Mouse (Mus musculus) retina, postnatal 7 days (tissue): ENCODE results near the gene Hpse2.

ENCODE experiments used
- DNase-seq: peaks from one replicate; pipeline ENCODE4 v3.0.0-alpha.2; 2012; ENCODE audit warnings: low read depth, low spot score

Hpse2 gene

DNA sequence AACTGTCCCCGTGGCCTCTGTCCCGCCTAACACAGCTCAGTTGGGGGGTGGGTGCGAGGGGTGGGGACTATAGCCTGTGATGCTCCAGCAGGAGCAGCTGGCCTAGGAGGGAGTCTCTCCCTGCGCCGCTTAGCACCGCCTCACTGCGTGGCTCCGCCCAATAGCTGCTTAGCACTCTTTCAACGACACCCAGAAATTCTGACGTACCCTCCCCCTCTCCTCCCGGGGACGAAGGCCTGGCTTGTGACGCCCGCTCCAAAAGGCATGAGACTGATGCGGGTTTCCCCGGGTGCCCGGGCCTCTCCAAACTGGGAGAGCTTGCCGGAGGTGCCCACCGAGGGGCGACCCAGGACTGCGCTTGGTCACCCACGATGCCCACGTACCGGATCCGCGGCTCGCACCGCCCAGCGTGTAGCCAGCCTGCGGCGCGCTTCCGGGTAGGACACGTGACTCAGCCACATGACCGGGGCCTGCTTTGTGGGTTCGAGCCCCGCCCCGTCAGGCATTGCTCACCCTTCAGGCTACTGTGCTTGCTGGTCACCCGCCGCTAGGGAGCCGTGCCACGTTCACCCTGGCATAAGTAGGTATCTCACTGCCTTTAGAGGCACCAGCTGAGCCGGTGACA is 608.5 kb downstream of the Hpse2 start, which contains the start of gene Hps1:
Hps1 (minus strand) TSS at position 448 of the 625 bp plus-strand sequence.
- DNase-seq: peak; percentile 63

- DNase-seq: no peak
Measured at GRCm38 (mm10) chr19:42777801-42778200, 610.4 kb downstream of the Hpse2 start.

DNA sequence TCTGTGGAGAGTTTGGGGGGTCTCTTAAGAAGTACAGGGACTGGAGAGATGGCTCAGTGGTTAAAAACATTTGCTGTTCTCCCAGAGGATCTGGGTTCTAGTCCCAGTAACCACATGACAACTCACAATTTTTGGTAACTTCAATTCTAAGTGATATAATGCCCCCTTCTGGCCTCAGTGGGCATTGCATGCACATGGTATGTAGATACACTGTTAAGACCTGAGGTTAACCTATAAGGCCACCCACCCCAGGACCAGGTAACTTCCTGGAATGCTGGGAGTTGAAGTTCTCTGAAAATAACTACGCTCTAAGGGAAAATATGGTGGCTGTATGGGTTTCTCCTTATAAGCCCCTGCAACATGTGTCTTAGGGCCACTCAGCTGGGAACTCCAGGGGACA is 611.3 kb downstream of the Hpse2 start:
- DNase-seq: no peak

DNA sequence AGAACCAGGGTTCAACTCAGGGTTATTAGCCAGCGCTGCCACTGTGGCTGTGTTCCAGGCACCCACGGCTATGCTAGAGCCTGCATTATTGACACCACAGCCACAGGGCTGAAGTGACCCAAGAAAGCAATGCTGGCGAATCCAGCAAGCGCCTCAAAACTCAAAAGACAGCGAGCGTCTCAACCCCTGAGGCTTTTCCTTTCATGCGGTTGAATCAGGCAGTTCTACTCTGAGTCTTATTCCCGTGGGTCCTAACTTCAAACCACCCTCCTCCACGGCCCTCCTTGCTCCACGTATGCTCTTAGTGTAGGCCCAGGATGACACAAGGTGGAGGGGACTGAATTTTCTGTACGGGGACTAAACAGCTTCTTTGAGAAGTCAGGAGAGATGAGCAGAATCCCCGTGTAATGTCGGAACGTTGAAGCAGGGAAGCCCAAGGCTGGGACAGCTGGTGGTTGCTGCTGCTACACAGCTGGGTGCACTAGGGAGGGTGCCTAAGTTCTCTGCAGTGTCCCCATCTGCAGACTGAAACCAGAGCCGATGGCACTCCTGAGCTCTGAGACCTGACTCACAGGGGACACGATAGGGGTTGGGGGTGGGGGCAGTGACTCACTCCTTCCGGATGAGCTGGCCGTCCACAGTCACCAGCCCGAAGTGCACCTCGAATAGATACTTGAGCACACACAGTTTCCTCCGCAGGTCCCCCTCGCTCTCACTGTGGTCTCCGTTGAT is 617.8 kb downstream of the Hpse2 start:
- no peak for DNase-seq

- DNase-seq: no peak
Measured at GRCm38 (mm10) chr19:42769648-42770047, 618.5 kb downstream of the Hpse2 start.

DNA sequence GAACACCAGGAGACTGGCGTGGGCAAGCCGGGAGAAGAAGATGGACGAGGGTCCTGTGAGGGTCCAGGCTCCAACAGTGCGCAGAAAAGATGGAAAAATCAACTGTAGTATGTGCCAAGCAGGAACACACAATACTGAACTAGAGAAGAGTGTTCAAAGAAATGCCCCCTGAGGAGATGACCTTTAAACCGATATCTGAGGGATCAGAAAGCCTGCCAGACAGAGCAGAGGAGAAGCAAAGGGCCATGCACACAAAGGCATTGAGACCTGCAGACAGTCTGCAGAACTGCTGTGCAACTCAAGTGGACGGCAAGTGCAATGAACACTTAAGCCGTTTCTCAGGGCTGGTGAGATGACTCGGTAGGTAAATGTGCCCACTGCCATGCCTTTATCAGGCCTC is 620.8 kb downstream of the Hpse2 start:
- DNase-seq: no peak

- no peak for DNase-seq
Measured at GRCm38 (mm10) chr19:42764398-42764797, 623.8 kb downstream of the Hpse2 start.

GRCm38 (mm10) chr19:42756671-42757070 is 631.5 kb downstream of the Hpse2 start:
- DNase-seq: no peak

- DNase-seq: no peak
Measured at GRCm38 (mm10) chr19:42755148-42755870, 632.8 kb downstream of the Hpse2 start.

DNA sequence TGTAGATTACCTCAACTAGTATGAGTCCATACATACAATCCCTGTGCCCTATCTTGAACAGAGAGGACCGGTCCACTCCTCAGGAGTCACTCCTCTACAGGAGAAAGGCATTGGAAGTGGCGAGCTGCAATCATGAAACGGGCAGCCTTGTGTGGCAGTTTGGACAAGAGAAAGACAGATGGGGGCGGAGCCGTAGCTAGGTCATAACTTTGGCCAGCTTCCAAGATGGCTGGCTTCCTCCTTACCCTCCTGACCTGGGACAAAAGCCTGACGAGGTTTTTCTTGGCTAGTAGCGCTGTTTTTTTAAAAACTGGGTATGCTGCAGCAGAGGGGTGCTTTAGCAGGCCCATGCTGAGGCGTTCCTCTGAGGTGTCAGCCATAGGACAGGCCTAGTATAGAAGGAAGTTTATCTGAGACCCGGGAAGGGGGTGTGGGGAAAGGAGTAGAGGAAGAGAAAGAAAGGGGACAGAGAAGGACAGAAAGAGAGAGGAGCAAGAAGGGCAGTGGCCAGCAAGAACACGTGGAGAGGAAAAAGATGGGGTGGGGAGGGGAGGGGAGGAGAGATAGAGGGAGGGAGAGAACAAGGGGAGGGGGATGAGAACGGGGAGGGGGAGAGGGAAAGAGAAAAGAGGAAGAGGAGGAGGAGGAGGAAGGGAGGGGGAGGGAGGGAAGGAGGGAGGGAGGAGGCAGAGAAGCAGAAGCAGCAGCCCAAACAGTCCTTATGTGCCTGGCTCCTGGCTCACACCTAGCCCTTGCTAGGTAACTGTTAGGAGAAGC is 634.8 kb downstream of the Hpse2 start:
- DNase-seq: peak; percentile 20

GRCm38 (mm10) chr19:42752363-42752931 is 635.7 kb downstream of the Hpse2 start, which contains the start of gene Pyroxd2:
Gene Pyroxd2, minus strand, starts transcription at chr19:42752775.
- DNase-seq: peak; percentile 62

DNA sequence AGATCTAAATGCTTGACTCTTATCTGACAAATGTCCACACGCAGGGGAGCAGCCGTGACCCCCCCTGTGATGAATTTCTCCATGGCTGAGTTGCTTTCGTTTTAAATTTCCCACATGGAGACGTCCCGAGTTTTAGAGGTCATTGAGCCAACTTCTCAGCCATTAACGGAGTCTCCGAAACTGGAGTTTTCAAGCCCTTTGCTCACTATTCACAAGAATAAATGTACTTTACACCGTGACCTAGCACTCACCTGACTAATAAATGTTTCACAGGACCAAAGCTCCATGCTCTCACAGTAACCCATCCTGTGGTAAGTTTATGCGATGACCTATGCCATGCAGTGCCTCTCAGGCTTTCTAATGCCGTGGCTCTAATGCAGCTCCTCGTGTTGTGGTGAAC is 638.0 kb downstream of the Hpse2 start:
- no peak for DNase-seq

DNA sequence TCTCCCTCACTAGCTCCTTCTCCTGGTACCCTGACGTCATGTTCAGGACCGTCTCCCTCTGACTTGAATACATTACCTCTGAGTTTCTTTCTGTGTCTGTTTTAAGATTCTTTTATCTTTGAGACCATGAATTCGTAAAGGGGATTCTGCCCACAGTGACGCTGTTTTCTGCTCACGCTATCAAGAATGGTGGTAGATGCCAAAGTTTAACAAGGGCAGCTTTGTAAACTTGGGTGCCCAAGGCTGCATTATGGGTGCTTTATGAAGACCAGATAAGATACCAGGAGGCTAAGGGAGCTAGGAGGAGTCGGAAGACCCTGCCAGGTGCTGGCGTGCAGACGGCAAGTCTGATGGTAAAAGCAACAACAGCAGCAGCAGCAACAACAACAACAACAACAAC is 641.5 kb downstream of the Hpse2 start:
- DNase-seq: no peak

DNA sequence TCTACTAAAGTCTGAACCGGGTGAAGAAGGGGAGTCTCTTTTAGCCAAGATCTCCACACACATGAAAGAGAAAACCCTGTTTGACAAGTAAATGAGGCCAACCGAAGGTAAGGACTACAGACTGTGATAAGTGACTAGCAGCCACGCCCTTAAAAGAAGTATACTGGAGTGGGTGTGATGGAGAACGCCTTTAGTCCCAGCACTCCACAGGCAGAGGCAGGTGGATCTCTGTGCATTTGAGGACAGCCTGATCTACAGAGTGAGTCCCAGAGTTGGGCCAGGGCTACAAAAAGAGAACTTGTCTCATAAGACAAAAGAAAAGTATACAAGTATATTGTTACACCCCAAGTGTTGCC is 642.3 kb downstream of the Hpse2 start:
- no peak for DNase-seq

GRCm38 (mm10) chr19:42745084-42745868 is 642.9 kb downstream of the Hpse2 start:
- DNase-seq: no peak

DNA sequence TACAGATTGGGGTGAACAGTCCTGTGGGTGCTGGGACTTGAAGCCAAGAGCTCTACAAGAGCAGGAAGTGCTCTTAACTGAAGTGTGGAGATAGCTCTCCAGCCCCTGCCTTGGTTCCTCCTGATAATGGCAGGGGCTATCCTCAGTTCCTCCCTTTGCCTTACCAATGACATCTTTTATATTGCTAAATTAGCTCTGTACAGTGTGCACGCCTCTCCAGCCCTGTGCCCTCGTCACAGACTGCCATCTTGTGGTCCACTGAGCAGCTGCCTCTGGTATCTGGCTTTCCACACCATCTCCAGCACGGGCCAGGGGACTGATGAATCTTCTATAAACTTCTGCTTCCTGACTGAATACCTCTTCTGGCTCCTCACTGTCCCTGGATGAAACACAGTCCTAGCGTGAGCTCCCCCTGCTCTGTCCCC is 644.0 kb downstream of the Hpse2 start:
- DNase-seq: peak; percentile 32

- DNase-seq: no peak
Measured at GRCm38 (mm10) chr19:42743261-42743660, 644.9 kb downstream of the Hpse2 start.

GRCm38 (mm10) chr19:42741884-42742283 is 646.3 kb downstream of the Hpse2 start:
- no peak for DNase-seq

DNA sequence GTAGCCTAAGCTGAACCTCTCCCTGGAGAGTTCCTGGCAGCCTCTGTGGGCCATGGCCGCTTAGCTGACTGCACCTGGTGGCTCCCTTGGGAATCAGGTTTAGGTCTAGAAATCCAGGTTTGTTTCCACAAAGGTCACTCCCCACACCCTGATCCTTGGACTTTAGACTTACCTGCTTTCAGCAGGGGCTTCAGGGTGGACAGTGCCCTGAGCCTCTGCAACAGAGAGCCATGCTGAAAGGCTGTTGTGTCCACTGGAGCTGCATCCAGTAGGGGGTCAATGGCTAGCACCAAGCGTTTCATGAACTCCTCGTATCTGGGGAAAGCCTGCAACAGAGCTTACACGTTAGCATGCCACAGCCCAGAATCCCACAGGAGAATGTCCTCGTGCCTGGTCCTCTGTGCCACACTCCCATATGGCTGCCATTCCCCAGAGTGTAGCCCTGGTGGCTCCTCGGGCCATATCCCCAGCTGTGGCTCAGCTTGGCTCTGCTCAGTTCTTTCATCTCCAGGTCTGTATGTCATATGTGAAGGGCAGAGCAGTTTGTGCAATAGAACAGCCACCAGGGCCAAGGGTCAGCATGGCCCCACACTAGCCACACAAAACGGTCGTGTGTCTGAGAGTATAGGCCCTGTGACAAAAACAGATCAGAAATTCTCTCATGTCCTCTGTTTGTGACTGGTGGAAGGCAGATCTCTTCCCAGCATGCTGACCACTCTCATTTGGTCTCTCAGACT is 647.8 kb downstream of the Hpse2 start:
- DNase-seq: no peak

DNA sequence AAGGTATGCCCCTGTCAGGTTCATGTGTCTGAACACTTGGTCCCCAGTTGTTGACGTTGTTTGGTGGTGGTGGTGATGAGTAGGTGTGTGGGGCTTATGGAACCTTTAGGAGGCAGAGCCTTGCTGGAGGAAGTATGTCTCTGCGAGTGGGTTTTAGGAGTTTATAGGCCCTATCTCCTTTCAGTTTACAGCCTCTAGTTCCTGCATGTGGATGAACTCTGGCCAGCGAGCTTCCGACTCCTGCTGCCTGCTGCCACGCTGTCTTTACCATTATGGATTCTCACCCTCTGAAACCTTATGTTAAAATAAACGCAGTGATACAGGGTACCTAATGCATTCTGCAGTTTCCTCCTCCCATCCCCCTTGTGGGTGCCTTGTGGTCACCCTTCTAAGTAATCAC is 648.4 kb downstream of the Hpse2 start:
- DNase-seq: no peak
